In genomic region chr2:162661733-162662132, GRCm38 (mm10) we compare ENCODE assay signal across 11 mouse cellular contexts. TPM values are rescaled to one million over a fixed set of nuclear protein-coding genes. Genes with fewer than 3 reads are reported as not detected.
A peak's percentile ranks its signal among the peaks of the same experiment; 100 is the strongest.
DNase-seq lines count a peak whose midpoint lies in the region; ATAC-seq and TF ChIP-seq lines count a peak whose summit lies in the region.
"Had no signal": no experiment of that assay in that cellular context is flagged by ENCODE, and none has a peak within 500 bp of the region (broad histone marks: within the 10 kb centered on the region; RNA-seq: fewer than 3 reads in every experiment).

No protein-coding gene starts in this region.

- no peaks in the 10 kb centered on the region for H3K36me3 ChIP-seq in lung, embryonic 16.5 days (ENCODE audit: control insufficient read depth, insufficient read depth, low read length)
- H3K36me3 ChIP-seq in lung, postnatal 0 days (ENCODE audit: insufficient read depth, low read length): no peaks in the 10 kb centered on the region
- no peaks in the 10 kb centered on the region for H3K36me3 ChIP-seq in limb, embryonic 10.5 days
- H3K36me3 ChIP-seq in stomach, embryonic 15.5 days: no peaks in the 10 kb centered on the region

- H3K27me3 ChIP-seq in cerebellum, adult 2 months (ENCODE audit: control insufficient read depth, insufficient read depth, low read length): no peaks in the 10 kb centered on the region
- H3K27me3 ChIP-seq in lung, embryonic 16.5 days (ENCODE audit: control insufficient read depth, insufficient read depth, low read depth, low read length): peaks cover 44% of the 10 kb centered on the region
- peaks cover 32% of the 10 kb centered on the region for H3K27me3 ChIP-seq in lung, postnatal 0 days (replicated peaks; ENCODE audit: insufficient read depth, low read length)
- peaks cover 72% of the 10 kb centered on the region for H3K27me3 ChIP-seq in limb, embryonic 10.5 days (ENCODE audit: low read depth, poor library complexity, severe bottlenecking)
- peaks cover 43% of the 10 kb centered on the region for H3K27me3 ChIP-seq in stomach, embryonic 15.5 days (replicated peaks)

- TF ChIP-seq CTCF in cerebellum, adult 2 months (IDR thresholded peaks at IDR 0.05; ENCODE audit: borderline replicate concordance, insufficient read depth, low read depth, low read length): no peak
- no peak for TF ChIP-seq CTCF in lung, postnatal 0 days (IDR thresholded peaks at IDR 0.05)

- TF ChIP-seq EP300 in lung, postnatal 0 days (IDR thresholded peaks at IDR 0.05): no peak

- no peak overlapping the region for H3K9ac ChIP-seq in lung, embryonic 16.5 days (ENCODE audit: low read length)
- no peak overlapping the region for H3K9ac ChIP-seq in lung, postnatal 0 days (replicated peaks; ENCODE audit: low read depth)
- H3K9ac ChIP-seq in stomach, embryonic 15.5 days: no peak overlapping the region

- no peaks in the 10 kb centered on the region for H3K9me3 ChIP-seq in lung, embryonic 16.5 days (ENCODE audit: control insufficient read depth, low read length)
- H3K9me3 ChIP-seq in lung, postnatal 0 days (ENCODE audit: low read length): no peaks in the 10 kb centered on the region
- H3K9me3 ChIP-seq in limb, embryonic 10.5 days (replicated peaks): no peaks in the 10 kb centered on the region
- H3K9me3 ChIP-seq in stomach, embryonic 15.5 days: no peaks in the 10 kb centered on the region

- no peak overlapping the region for H3K27ac ChIP-seq in cerebellum, adult 2 months (ENCODE audit: insufficient read depth, low read length)
- peak overlapping the region; percentile 26; the same call in 1 of the 2 replicates for H3K27ac ChIP-seq in lung, embryonic 16.5 days (ENCODE audit: low read length)
- H3K27ac ChIP-seq in lung, postnatal 0 days (ENCODE audit: low read length): no peak overlapping the region
- no peak overlapping the region for H3K27ac ChIP-seq in limb, embryonic 10.5 days
- no peak overlapping the region for H3K27ac ChIP-seq in stomach, embryonic 15.5 days

- peak overlapping the region; percentile 88 for H3K4me2 ChIP-seq in lung, embryonic 16.5 days (ENCODE audit: low read depth, low read length)
- no peak overlapping the region for H3K4me2 ChIP-seq in lung, postnatal 0 days (replicated peaks; ENCODE audit: low read depth, low read length)
- H3K4me2 ChIP-seq in stomach, embryonic 15.5 days: 0 out of 2 replicates have a peak overlapping the region, but pooled peaks have one; percentile 10

- no peak for DNase-seq in cerebellum, adult 2 months
- DNase-seq in cerebellum, adult 9-10 months: no peak
- no peak for DNase-seq in lung, postnatal 0 days (ENCODE audit: low spot score)
- DNase-seq in limb, embryonic 10.5 days (ENCODE audit: low spot score): peak; percentile 40
- no peak for DNase-seq in layer of hippocampus, postnatal 14 days (ENCODE audit: low spot score in 2 of 2)
- DNase-seq in lung, postnatal 10 days: no peak
- DNase-seq: gastrocnemius, postnatal 25 days; lung, adult 2 months; thymus, postnatal 25 days had no signal

- no peak for TF ChIP-seq POLR2A in cerebellum, adult 2 months (IDR thresholded peaks at IDR 0.05; ENCODE audit: borderline replicate concordance, insufficient read depth, low read length)

- no peaks in the 10 kb centered on the region for H3K4me1 ChIP-seq in cerebellum, adult 2 months (ENCODE audit: control insufficient read depth, insufficient read depth, low read length)
- peaks cover 9% of the 10 kb centered on the region; the same call in 1 of the 2 replicates for H3K4me1 ChIP-seq in lung, embryonic 16.5 days (replicated peaks; ENCODE audit: control insufficient read depth, insufficient read depth, low read length)
- H3K4me1 ChIP-seq in lung, postnatal 0 days (ENCODE audit: insufficient read depth, low read depth, low read length): no peaks in the 10 kb centered on the region
- peaks cover 64% of the 10 kb centered on the region for H3K4me1 ChIP-seq in limb, embryonic 10.5 days
- peaks cover 20% of the 10 kb centered on the region for H3K4me1 ChIP-seq in stomach, embryonic 15.5 days

- 52% methylated on average over 4 of the region's 4 CpGs for WGBS in cerebellum, adult 2 months
- WGBS in lung, embryonic 16.5 days: 7% methylated on average over 4 of the region's 4 CpGs
- 5% methylated on average over 4 of the region's 4 CpGs for whole genome bisulfite sequencing in lung, postnatal 0 days
- 10% methylated on average over 4 of the region's 4 CpGs for WGBS in limb, embryonic 10.5 days
- WGBS in stomach, embryonic 15.5 days: 7% methylated on average over 4 of the region's 4 CpGs

- ATAC-seq in lung, embryonic 16.5 days (ENCODE audit: low read depth): 0 out of 2 replicates have a peak, but pooled peaks have one; percentile 13
- no peak for ATAC-seq in lung, postnatal 0 days
- no peak for ATAC-seq in stomach, embryonic 15.5 days (ENCODE audit: insufficient read depth, low FRiP score, low read depth)

- H3K4me3 ChIP-seq in cerebellum, adult 2 months (replicated peaks; ENCODE audit: insufficient read depth, low read depth, low read length): peak overlapping the region; percentile 63
- H3K4me3 ChIP-seq in lung, embryonic 16.5 days (ENCODE audit: low read length): peak overlapping the region; percentile 45
- no peak overlapping the region for H3K4me3 ChIP-seq in lung, postnatal 0 days (ENCODE audit: low read depth, low read length)
- peak overlapping the region; percentile 67 for H3K4me3 ChIP-seq in limb, embryonic 10.5 days
- no peak overlapping the region for H3K4me3 ChIP-seq in stomach, embryonic 15.5 days (replicated peaks)

RNA-seq across cellular contexts. Expression of gene Ptprt, which starts 0.8 kb away (rescaled TPM):
- polyA plus RNA-seq in cerebellum, adult 2 months (2012; rRNA removed): 15.9 and 16.3 TPM in 2 replicates
- polyA plus RNA-seq in lung, embryonic 16.5 days (2015; fragmentation: Nextera tagmentation; extraction: Ambion mirVana): 0.60 and 0.62 TPM in 2 replicates
- 0.08 and 0.37 TPM in 2 replicates for polyA plus RNA-seq in lung, postnatal 0 days (2015; fragmentation: Nextera tagmentation; extraction: Ambion mirVana)
- 0.93 and 1.0 TPM in 2 replicates for polyA plus RNA-seq in limb, embryonic 10.5 days (2016; fragmentation: Nextera tagmentation; extraction: Ambion mirVana)
- 0.44 and 1.0 TPM in 2 replicates for polyA plus RNA-seq in stomach, embryonic 15.5 days (2015; fragmentation: Nextera tagmentation; extraction: Ambion mirVana)
- total RNA-seq in layer of hippocampus, postnatal 14 days (2021): 10 to 100 TPM; 50.9 to 52.6 TPM

Comparison
In these comparisons a context has a peak if more than half of its experiments do, and no peak if none do; other contexts are left out.
1. H3K4me3 ChIP-seq: peak in cerebellum, adult 2 months (single experiment), lung, embryonic 16.5 days (single experiment) and limb, embryonic 10.5 days (single experiment); none in lung, postnatal 0 days (single experiment) and stomach, embryonic 15.5 days (single experiment).